Mouse (Mus musculus) brain, embryonic 14.5 days (tissue): ENCODE measurements around the gene Rufy2. TPM values are rescaled to one million over a fixed set of nuclear protein-coding genes. Genes with fewer than 3 reads are reported as not detected.

ENCODE experiments used
- DNase-seq: peaks from one replicate; pipeline ENCODE4 v3.0.0-alpha.2; 2011; ENCODE audit warnings: low read depth
- CTCF ChIP-seq: fragments of 200-500 bp; IDR thresholded peaks from 2 replicates; pipeline ENCODE4 v1.5.1; 2012; ENCODE audit warnings: inconsistent platforms, mild to moderate bottlenecking, moderate library complexity, borderline replicate concordance; ENCODE audit not compliant: insufficient read depth, insufficient read length; ENCODE audit errors: extremely low read depth
- POLR2A ChIP-seq: fragments of 200-500 bp; IDR thresholded peaks from 2 replicates; pipeline ENCODE4 v1.6.1; 2012; ENCODE audit warnings: mild to moderate bottlenecking, inconsistent platforms, borderline replicate concordance; ENCODE audit not compliant: poor library complexity, insufficient read depth, insufficient read length, severe bottlenecking; ENCODE audit errors: extremely low read depth
- polyA plus RNA-seq: library from polyadenylated mRNA; depleted of rRNA; stranded (reverse); fragments of >200 nt; gene quantifications from 2 replicates; pipeline ENCODE4 v1.2.3, GENCODE M21; 2012; rRNA removed

Gene Rufy2
- polyA plus RNA-seq, result 32.5 and 39.0 TPM in 2 replicates

- DNase-seq, result peak; percentile 91
- TF ChIP-seq POLR2A (peak; percentile 96), CTCF (peak; percentile 79)
Measured at GRCm38 (mm10) chr10:62980039-62980954, at the start of gene Rufy2. Gene Rufy2, plus strand, starts transcription at chr10:62980223.

GRCm38 (mm10) chr10:62932381-62932780 lies 47.6 kb upstream of the Rufy2 start:
- no peak for DNase-seq
- no peak for TF ChIP-seq CTCF
- TF ChIP-seq POLR2A, result no peak

GRCm38 (mm10) chr10:62944975-62945580 lies 34.9 kb upstream of the Rufy2 start:
- TF ChIP-seq POLR2A, result no peak
- TF ChIP-seq CTCF, result no peak
- DNase-seq, result peak; percentile 2

GRCm38 (mm10) chr10:62946738-62947471 lies 33.1 kb upstream of the Rufy2 start, which contains the start of gene Dna2:
Gene Dna2, plus strand, starts transcription at chr10:62947026.
- peak; percentile 38; the same call in 1 of the 2 replicates for TF ChIP-seq CTCF
- TF ChIP-seq POLR2A, result peak; percentile 80
- DNase-seq, result peak; percentile 95

GRCm38 (mm10) chr10:62948551-62948950 lies 31.5 kb upstream of the Rufy2 start:
- no peak for DNase-seq
- TF ChIP-seq CTCF, result no peak
- TF ChIP-seq POLR2A, result no peak

GRCm38 (mm10) chr10:62963956-62964355 lies 16.1 kb upstream of the Rufy2 start:
- no peak for DNase-seq

GRCm38 (mm10) chr10:62965796-62966195 lies 14.2 kb upstream of the Rufy2 start:
- TF ChIP-seq POLR2A (no peak), CTCF (no peak)

More at GRCm38 (mm10) chr10:62963956-62964355, 16.1 kb upstream of the Rufy2 start:
- TF ChIP-seq POLR2A (no peak), CTCF (no peak)

GRCm38 (mm10) chr10:62966291-62966690 lies 13.7 kb upstream of the Rufy2 start:
- TF ChIP-seq POLR2A (no peak), CTCF (no peak)
- no peak for DNase-seq

More at GRCm38 (mm10) chr10:62965796-62966195, 14.2 kb upstream of the Rufy2 start:
- no peak for DNase-seq

- peak; percentile 19 for DNase-seq
- TF ChIP-seq POLR2A (no peak), CTCF (no peak)
Measured at GRCm38 (mm10) chr10:62971821-62972220, 8.2 kb upstream of the Rufy2 start.

- TF ChIP-seq CTCF (no peak), POLR2A (no peak)
- no peak for DNase-seq
Measured at GRCm38 (mm10) chr10:62979667-62980038, 370 bp upstream of the Rufy2 start.

- TF ChIP-seq POLR2A, result no peak
- TF ChIP-seq CTCF, result no peak
- no peak for DNase-seq
Measured at GRCm38 (mm10) chr10:62984072-62984471, 4.0 kb downstream of the Rufy2 start.

GRCm38 (mm10) chr10:62984495-62984894 lies 4.5 kb downstream of the Rufy2 start:
- DNase-seq, result no peak
- TF ChIP-seq CTCF (no peak), POLR2A (no peak)
